Mouse (Mus musculus): Measurements from ENCODE around the gene Mmp14. TPM values are rescaled to one million over a fixed set of nuclear protein-coding genes. Genes with fewer than 3 reads are reported as not detected.

The Mmp14 gene
- total and polyA plus RNA-seq, 2 experiments from 2014 or later = 41.8 to 46.4 TPM

DNA sequence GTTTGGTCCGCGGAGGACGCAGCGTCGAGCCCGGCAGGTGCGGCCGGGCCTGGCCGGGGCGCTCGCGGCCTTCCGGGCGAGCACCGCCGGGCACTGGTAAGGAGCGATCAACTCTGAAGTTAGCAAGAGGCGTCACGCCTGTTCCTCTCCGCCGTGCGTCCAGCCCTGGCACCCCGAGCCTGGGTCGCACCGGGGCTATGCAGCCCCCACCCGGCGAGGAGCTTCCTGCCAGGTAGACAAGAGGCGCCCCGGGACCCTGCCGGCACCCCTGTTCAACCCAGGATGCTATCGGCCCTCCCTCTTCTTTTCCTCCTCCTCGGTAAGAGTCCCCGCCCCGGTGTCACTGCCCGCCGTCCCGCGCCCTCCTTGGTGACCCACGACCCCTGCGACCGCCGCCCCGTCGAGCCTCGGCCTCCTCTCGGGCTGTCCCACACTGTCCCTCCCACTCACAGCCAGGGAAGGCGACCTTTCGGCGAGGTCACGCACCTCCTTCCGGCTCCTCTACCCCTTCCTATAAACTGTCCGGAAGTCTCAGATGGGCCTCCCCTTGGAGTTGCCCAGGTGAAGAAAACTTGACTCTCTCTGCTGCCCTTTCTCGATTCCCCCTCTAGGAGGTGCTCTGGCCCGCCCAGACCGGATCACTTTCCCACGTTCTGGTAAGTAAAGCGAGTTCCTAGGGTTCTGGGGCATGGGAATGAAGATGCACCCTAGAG is 33.0 kb downstream of the Mmp14 start:
- TF ChIP-seq CTCF (IDR thresholded peaks at IDR 0.05) = peak; percentile 71

DNA sequence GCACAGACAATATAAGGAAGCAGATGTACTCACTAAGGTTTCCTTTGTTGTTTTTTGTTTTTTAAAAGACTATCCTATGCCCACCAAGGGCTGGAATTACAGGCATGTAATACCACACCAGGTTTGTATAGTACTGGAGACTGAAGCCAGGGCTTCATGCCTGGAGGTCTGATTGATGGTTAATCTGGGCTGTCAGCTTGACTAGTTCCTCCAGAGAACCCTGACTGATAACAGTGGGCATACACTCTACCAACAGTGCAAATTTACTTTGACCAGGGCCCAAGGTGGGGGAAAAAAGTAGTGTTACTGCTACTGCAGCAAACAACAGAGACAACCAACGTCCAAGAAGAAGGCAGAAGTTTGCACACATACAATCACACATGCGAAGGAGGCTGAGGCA is 40.1 kb downstream of the Mmp14 start:
- Histone ChIP-seq H3K4me1 (ENCODE audit: insufficient read depth, low read length) (peaks cover 5% of the 10 kb centered on the region; the same call in 1 of the 2 replicates), H3K4me2 (ENCODE audit: low read depth, low read length, poor library complexity, severe bottlenecking) (no peak overlapping the region), H3K9me3 (ENCODE audit: low read length) (no peaks in the 10 kb centered on the region), H3K36me3 (ENCODE audit: insufficient read depth, low read length) (peaks cover 26% of the 10 kb centered on the region), H3K4me3 (ENCODE audit: low read depth, low read length) (no peak overlapping the region), H3K27me3 (ENCODE audit: insufficient read depth, low read length) (no peaks in the 10 kb centered on the region), H3K27ac (ENCODE audit: low read depth, low read length) (no peak overlapping the region), H3K9ac (replicated peaks; ENCODE audit: low read length, poor library complexity, severe bottlenecking) (no peak overlapping the region)
- DNase-seq (ENCODE audit: low spot score) = no peak
- TF ChIP-seq CTCF (IDR thresholded peaks at IDR 0.05) = no peak
- 96% methylated on average over 2 of the region's 2 CpGs for WGBS
- no peak for ATAC-seq (ENCODE audit: low FRiP score)

More for the DNA sequence above, 33.0 kb downstream of the Mmp14 start:
- Histone ChIP-seq H3K4me2 (ENCODE audit: low read depth, low read length, poor library complexity, severe bottlenecking) (peak overlapping the region; percentile 85), H3K9ac (replicated peaks; ENCODE audit: low read length, poor library complexity, severe bottlenecking) (peak overlapping the region; percentile 53), H3K4me3 (ENCODE audit: low read depth, low read length) (peak overlapping the region; percentile 50), H3K27me3 (ENCODE audit: insufficient read depth, low read length) (no peaks in the 10 kb centered on the region), H3K27ac (ENCODE audit: low read depth, low read length) (peak overlapping the region; percentile 3; the same call in 1 of the 2 replicates), H3K9me3 (ENCODE audit: low read length) (no peaks in the 10 kb centered on the region), H3K4me1 (ENCODE audit: insufficient read depth, low read length) (no peaks in the 10 kb centered on the region), H3K36me3 (ENCODE audit: insufficient read depth, low read length) (peaks cover 18% of the 10 kb centered on the region)
- under 1% methylated on average over 57 of the region's 57 CpGs for WGBS
- peak; percentile 59 for ATAC-seq (ENCODE audit: low FRiP score)
- DNase-seq (ENCODE audit: low spot score) = peak; percentile 68

DNA sequence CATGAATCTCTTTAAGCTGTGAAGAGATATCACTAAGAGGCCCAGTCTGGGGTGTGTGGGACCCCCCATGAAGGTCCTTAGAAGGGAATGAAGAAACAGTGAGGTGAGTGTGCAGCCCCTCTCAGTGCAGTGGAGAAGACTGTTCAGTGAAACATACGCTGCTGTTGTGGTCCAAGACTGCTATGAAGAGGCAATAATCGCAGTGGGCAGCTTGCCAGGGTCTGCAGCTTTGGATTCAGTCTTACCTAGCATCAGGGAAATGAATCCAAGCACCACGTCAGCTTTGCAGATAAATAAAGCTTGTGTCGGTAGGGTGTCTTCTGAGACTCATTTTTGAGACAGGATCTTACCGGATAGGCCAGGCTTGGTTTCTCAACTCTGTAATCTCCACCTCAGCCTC is 41.3 kb downstream of the Mmp14 start:
- Histone ChIP-seq H3K36me3 (ENCODE audit: insufficient read depth, low read length) (peaks cover 26% of the 10 kb centered on the region), H3K27ac (ENCODE audit: low read depth, low read length) (no peak overlapping the region), H3K4me1 (ENCODE audit: insufficient read depth, low read length) (peaks cover 9% of the 10 kb centered on the region), H3K27me3 (ENCODE audit: insufficient read depth, low read length) (no peaks in the 10 kb centered on the region), H3K4me2 (ENCODE audit: low read depth, low read length, poor library complexity, severe bottlenecking) (no peak overlapping the region), H3K4me3 (ENCODE audit: low read depth, low read length) (no peak overlapping the region), H3K9me3 (ENCODE audit: low read length) (no peaks in the 10 kb centered on the region), H3K9ac (replicated peaks; ENCODE audit: low read length, poor library complexity, severe bottlenecking) (no peak overlapping the region)
- ATAC-seq (ENCODE audit: low FRiP score) (no peak), DNase-seq (ENCODE audit: low spot score) (peak; percentile 64)
- no peak for TF ChIP-seq CTCF (IDR thresholded peaks at IDR 0.05)
- 64% methylated on average over 5 of the region's 5 CpGs for WGBS

GRCm38 (mm10) chr14:54474744-54475143 is 43.3 kb downstream of the Mmp14 start:
- H3K27ac ChIP-seq (ENCODE audit: low read depth, low read length) = no peak overlapping the region
- DNase-seq (ENCODE audit: low spot score) = peak; percentile 11
- 75% methylated on average over 5 of the region's 5 CpGs for WGBS

DNA sequence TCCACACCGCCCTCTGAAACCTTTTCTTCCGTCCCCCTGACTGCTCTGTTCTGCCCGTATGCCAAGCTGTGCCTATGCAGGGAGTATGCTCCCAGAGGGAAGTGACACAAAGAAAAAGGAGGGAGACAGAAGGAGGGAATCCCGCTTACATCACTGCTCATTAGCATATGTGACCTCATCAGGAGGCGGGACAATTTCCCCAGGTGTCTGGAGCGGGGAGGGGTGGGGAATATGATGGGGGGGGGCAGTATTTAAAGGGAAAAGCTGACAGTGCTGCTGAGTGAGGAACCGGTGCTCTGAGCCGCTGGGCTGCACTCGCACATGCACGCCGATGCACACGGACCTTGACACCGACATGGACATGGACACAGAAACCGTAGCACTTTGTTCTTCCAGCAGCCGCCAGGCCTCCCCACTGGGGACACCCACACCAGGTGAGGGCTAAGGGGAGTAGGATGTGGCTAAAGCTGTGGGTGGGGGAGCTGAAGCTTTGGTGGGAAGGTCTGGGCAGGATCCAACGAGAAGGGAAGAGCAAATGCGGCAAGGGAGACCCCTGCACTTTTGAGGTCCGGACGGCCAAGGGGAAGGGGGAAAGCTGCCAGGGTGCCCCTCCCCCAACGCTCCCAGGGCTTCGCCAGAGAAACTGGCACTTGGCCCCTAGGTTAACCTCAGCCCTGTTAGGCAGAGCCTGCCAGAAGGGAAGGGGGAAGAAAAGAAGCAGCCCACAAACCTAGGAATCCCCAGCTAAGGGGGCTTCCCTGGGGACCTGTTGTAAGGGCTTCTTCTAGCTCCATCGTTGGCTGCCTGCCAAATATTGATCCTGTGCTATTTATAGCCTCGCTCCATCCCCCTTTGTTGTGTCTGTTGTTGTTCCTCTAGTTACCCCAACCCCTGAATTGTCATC is 44.8 kb downstream of the Mmp14 start, which contains the start of gene Rem2:
TSS of gene Rem2 (plus strand) at position 160 of the 904 bp plus-strand sequence.
- Histone ChIP-seq H3K4me2 (ENCODE audit: low read depth, low read length, poor library complexity, severe bottlenecking) (peak within 1 kb of the TSS; percentile 85), H3K9me3 (ENCODE audit: low read length) (no peaks in the 10 kb centered on the region), H3K36me3 (ENCODE audit: insufficient read depth, low read length) (no peaks in the 10 kb centered on the region; the same call in 1 of the 2 replicates), H3K27ac (ENCODE audit: low read depth, low read length) (peak within 1 kb of the TSS; percentile 62), H3K4me1 (ENCODE audit: insufficient read depth, low read length) (peaks cover 9% of the 10 kb centered on the region), H3K27me3 (ENCODE audit: insufficient read depth, low read length) (no peaks in the 10 kb centered on the region), H3K4me3 (ENCODE audit: low read depth, low read length) (peak within 1 kb of the TSS; percentile 63), H3K9ac (replicated peaks; ENCODE audit: low read length, poor library complexity, severe bottlenecking) (peak within 1 kb of the TSS; percentile 74)
- WGBS = under 1% methylated on average over 23 of the region's 23 CpGs
- TF ChIP-seq CTCF (IDR thresholded peaks at IDR 0.05) = no peak
- ATAC-seq (ENCODE audit: low FRiP score) (peak; percentile 84), DNase-seq (ENCODE audit: low spot score) (peak; percentile 86)

More at GRCm38 (mm10) chr14:54474744-54475143, 43.3 kb downstream of the Mmp14 start:
- TF ChIP-seq CTCF (IDR thresholded peaks at IDR 0.05) = no peak
- H3K9me3 ChIP-seq (ENCODE audit: low read length) = no peaks in the 10 kb centered on the region
- no peak overlapping the region for H3K4me3 ChIP-seq (ENCODE audit: low read depth, low read length)
- peaks cover 5% of the 10 kb centered on the region; the same call in 1 of the 2 replicates for H3K36me3 ChIP-seq (ENCODE audit: insufficient read depth, low read length)
- H3K9ac ChIP-seq (replicated peaks; ENCODE audit: low read length, poor library complexity, severe bottlenecking) = no peak overlapping the region
- no peak overlapping the region for H3K4me2 ChIP-seq (ENCODE audit: low read depth, low read length, poor library complexity, severe bottlenecking)
- H3K4me1 ChIP-seq (ENCODE audit: insufficient read depth, low read length) = peaks cover 9% of the 10 kb centered on the region
- no peaks in the 10 kb centered on the region for H3K27me3 ChIP-seq (ENCODE audit: insufficient read depth, low read length)
- no peak for ATAC-seq (ENCODE audit: low FRiP score)
